Mouse (Mus musculus) ES-Bruce4 (cell line): Measurements from ENCODE around the gene Slc25a10. TPM values are rescaled to one million over a fixed set of nuclear protein-coding genes. Genes with fewer than 3 reads are reported as not detected.

Experiments
- H3K27ac ChIP-seq: 2 replicates; pipeline ENCODE4 v1.5.1; 2012; ENCODE audit warnings: low read length, inconsistent platforms; ENCODE audit not compliant: insufficient read depth
- H3K27me3 ChIP-seq: 2 replicates; pipeline ENCODE4 v1.6.1; 2012; ENCODE audit warnings: mild to moderate bottlenecking, low read length, inconsistent platforms; ENCODE audit not compliant: control insufficient read depth, poor library complexity, insufficient read depth, severe bottlenecking
- H3K36me3 ChIP-seq: 2 replicates; pipeline ENCODE4 v1.6.1; 2012; ENCODE audit warnings: inconsistent platforms, mild to moderate bottlenecking, low read length, moderate library complexity; ENCODE audit not compliant: control insufficient read depth, poor library complexity, insufficient read depth, severe bottlenecking
- H3K4me1 ChIP-seq: one replicate; pipeline ENCODE4 v1.8.1; 2011; ENCODE audit warnings: low read length; ENCODE audit not compliant: control insufficient read depth, insufficient read depth
- H3K4me3 ChIP-seq: 2 replicates; pipeline ENCODE4 v1.5.1; 2011; ENCODE audit warnings: low read depth, mild to moderate bottlenecking, low read length
- H3K9ac ChIP-seq: 2 replicates; pipeline ENCODE4 v1.6.1; 2012; ENCODE audit warnings: low read depth, mild to moderate bottlenecking, inconsistent platforms; ENCODE audit not compliant: poor library complexity, severe bottlenecking
- H3K9me3 ChIP-seq: replicated peaks from 2 replicates; pipeline ENCODE4 v1.6.1; 2012; ENCODE audit warnings: mild to moderate bottlenecking, low read length, inconsistent platforms; ENCODE audit not compliant: control insufficient read depth, poor library complexity, insufficient read depth, severe bottlenecking
- CTCF ChIP-seq: IDR thresholded peaks from one replicate; pipeline ENCODE4 v1.8.1; 2011; ENCODE audit warnings: low read depth, low read length
- EP300 ChIP-seq: IDR thresholded peaks from 2 replicates; pipeline ENCODE4 v1.6.1; 2011; ENCODE audit warnings: low read depth, low read length; ENCODE audit not compliant: insufficient read depth
- POLR2A ChIP-seq: IDR thresholded peaks from one replicate; pipeline ENCODE4 v1.8.1; 2011; ENCODE audit warnings: low read length; ENCODE audit not compliant: insufficient read depth
- polyA plus RNA-seq: library from polyadenylated mRNA; stranded (reverse); fragments of >200 nt; gene quantifications from 2 replicates; pipeline ENCODE4 v1.2.4, GENCODE M21; 2011; ENCODE audit warnings: low read depth; ENCODE audit not compliant: missing spikeins, insufficient read depth, insufficient read length

The Slc25a10 gene
- polyA plus RNA-seq, 1 experiment, result 8.3 TPM

DNA sequence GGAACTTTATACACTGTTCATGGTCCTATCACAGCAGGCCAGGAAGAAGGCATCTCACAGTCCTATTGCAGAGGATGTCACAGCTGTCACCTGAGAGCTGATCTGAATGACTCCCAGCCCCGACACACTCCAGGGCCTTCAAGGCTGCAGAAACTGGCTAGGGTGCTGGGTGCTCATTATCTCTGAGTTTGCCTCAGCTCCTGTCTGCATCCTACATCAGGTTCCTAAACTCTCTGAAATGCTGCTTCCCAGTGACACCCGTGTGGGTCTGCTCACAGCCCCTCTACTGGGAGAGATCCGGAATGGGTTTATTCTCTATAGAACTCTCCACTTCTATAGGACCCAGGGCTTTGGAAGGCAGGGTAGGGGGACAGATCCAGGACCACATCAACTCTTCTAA is 56.6 kb downstream of the Slc25a10 start:
- Histone ChIP-seq H3K27ac (no peak overlapping the region), H3K4me3 (no peak overlapping the region), H3K9me3 (no peaks in the 10 kb centered on the region), H3K36me3 (0 out of 2 replicates have a peak, but pooled peaks cover 2% of the 10 kb centered on the region), H3K9ac (no peak overlapping the region), H3K4me1 (no peaks in the 10 kb centered on the region), H3K27me3 (no peaks in the 10 kb centered on the region)
- TF ChIP-seq EP300 (no peak), POLR2A (no peak), CTCF (no peak)

DNA sequence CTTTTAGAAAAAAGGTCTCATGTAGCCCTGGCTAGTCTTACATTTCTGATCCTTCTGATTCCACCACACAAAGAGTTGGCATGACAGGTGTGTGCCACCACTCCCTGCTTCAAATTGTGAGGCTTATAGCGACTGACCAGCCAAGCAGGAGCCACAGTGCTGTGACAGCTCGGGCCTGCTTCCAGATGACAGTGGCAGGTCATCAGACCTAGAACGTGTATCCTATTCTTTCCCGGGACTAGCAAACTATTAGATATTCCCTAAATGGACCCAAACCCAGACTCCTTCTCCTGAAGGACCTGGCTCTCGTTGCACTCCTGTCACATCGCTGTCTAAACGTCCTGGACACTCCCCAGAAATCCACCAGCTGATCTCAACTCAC is 57.1 kb downstream of the Slc25a10 start:
- 0 out of 2 replicates have a peak, but pooled peaks cover 2% of the 10 kb centered on the region for H3K36me3 ChIP-seq
- peak overlapping the region; percentile 81 for H3K9ac ChIP-seq
- no peaks in the 10 kb centered on the region for H3K4me1 ChIP-seq
- H3K9me3 ChIP-seq, result no peaks in the 10 kb centered on the region
- TF ChIP-seq POLR2A (no peak), EP300 (no peak), CTCF (no peak)
- H3K4me3 ChIP-seq, result peak overlapping the region; percentile 96
- peak overlapping the region; percentile 33; the same call in 1 of the 2 replicates for H3K27ac ChIP-seq
- H3K27me3 ChIP-seq, result no peaks in the 10 kb centered on the region

Other genes starting within 250 kb of the Slc25a10 start
- gene Actg1, start 143.3 kb upstream of the Slc25a10 start, polyA plus RNA-seq, result 2,484 and 2,505 TPM in 2 replicates
- not detected in 2 replicates for gene Fscn2, start 130.3 kb upstream of the Slc25a10 start, polyA plus RNA-seq
- gene Faap100, start 113.1 kb upstream of the Slc25a10 start, polyA plus RNA-seq, result 13.2 and 15.2 TPM in 2 replicates
- gene Nploc4, start 54.1 kb upstream of the Slc25a10 start, polyA plus RNA-seq, result 66.9 and 77.2 TPM in 2 replicates
- not detected in 2 replicates for gene Tspan10, start 49.2 kb upstream of the Slc25a10 start, polyA plus RNA-seq
- gene Pde6g, start 38.3 kb upstream of the Slc25a10 start, polyA plus RNA-seq, result 0.93 and 1.0 TPM in 2 replicates
- 5.8 and 6.1 TPM in 2 replicates for gene Oxld1, start 33.8 kb upstream of the Slc25a10 start, polyA plus RNA-seq
- gene Ccdc137, start 33.7 kb upstream of the Slc25a10 start, polyA plus RNA-seq, result 15.0 and 16.1 TPM in 2 replicates
- gene Arl16, start 24.2 kb upstream of the Slc25a10 start, polyA plus RNA-seq, result 10.7 and 11.0 TPM in 2 replicates
- 83.6 and 90.5 TPM in 2 replicates for gene Mrpl12, start 7.2 kb upstream of the Slc25a10 start, polyA plus RNA-seq
- gene Gcgr, start 38.9 kb downstream of the Slc25a10 start, polyA plus RNA-seq, result 0.65 TPM in 1 of 2 replicates, not detected in the other
- gene Mcrip1, start 57.9 kb downstream of the Slc25a10 start, polyA plus RNA-seq, result 46.4 and 53.4 TPM in 2 replicates
- not detected in 2 replicates for gene Ppp1r27, start 59.3 kb downstream of the Slc25a10 start, polyA plus RNA-seq
- 326 and 338 TPM in 2 replicates for gene P4hb, start 81.4 kb downstream of the Slc25a10 start, polyA plus RNA-seq
- gene Arhgdia, start 89.8 kb downstream of the Slc25a10 start, polyA plus RNA-seq, result 269 and 298 TPM in 2 replicates
- gene Alyref, start 106.5 kb downstream of the Slc25a10 start, polyA plus RNA-seq, result 229 and 242 TPM in 2 replicates
- 84.0 and 100 TPM in 2 replicates for gene Anapc11, start 106.6 kb downstream of the Slc25a10 start, polyA plus RNA-seq
- not detected in 2 replicates for gene Npb, start 116.6 kb downstream of the Slc25a10 start, polyA plus RNA-seq
- 37.0 and 39.6 TPM in 2 replicates for gene Pcyt2, start 126.1 kb downstream of the Slc25a10 start, polyA plus RNA-seq
- 10.8 and 11.1 TPM in 2 replicates for gene Sirt7, start 133.4 kb downstream of the Slc25a10 start, polyA plus RNA-seq
- 48.0 and 53.0 TPM in 2 replicates for gene Mafg, start 141.8 kb downstream of the Slc25a10 start, polyA plus RNA-seq
- gene Pycr1, start 151.9 kb downstream of the Slc25a10 start, polyA plus RNA-seq, result 41.7 and 55.3 TPM in 2 replicates
- gene Myadml2, start 156.3 kb downstream of the Slc25a10 start, polyA plus RNA-seq, result not detected in 2 replicates
- gene Notum, start 169.3 kb downstream of the Slc25a10 start, polyA plus RNA-seq, result 2.3 and 5.1 TPM in 2 replicates
- 46.5 and 50.8 TPM in 2 replicates for gene Aspscr1, start 181.1 kb downstream of the Slc25a10 start, polyA plus RNA-seq
- 38.0 and 45.3 TPM in 2 replicates for gene Cenpx, start 221.9 kb downstream of the Slc25a10 start, polyA plus RNA-seq
- 7.3 and 9.8 TPM in 2 replicates for gene Lrrc45, start 222.1 kb downstream of the Slc25a10 start, polyA plus RNA-seq
- 16.6 and 20.7 TPM in 2 replicates for gene Rac3, start 229.6 kb downstream of the Slc25a10 start, polyA plus RNA-seq
- 54.3 and 68.2 TPM in 2 replicates for gene Dcxr, start 235.4 kb downstream of the Slc25a10 start, polyA plus RNA-seq
- not detected in 2 replicates for gene Cbr2, start 240.3 kb downstream of the Slc25a10 start, polyA plus RNA-seq